Mouse (Mus musculus) thymus, postnatal 36 days (tissue): ENCODE results near the gene Rps11.

Experiments
- DNase-seq, 2 experiments: peaks; one replicate each; pipeline ENCODE4 v3.0.0; 2022; ENCODE audit warnings: mixed read lengths in 2 of 2

Gene Rps11

DNA sequence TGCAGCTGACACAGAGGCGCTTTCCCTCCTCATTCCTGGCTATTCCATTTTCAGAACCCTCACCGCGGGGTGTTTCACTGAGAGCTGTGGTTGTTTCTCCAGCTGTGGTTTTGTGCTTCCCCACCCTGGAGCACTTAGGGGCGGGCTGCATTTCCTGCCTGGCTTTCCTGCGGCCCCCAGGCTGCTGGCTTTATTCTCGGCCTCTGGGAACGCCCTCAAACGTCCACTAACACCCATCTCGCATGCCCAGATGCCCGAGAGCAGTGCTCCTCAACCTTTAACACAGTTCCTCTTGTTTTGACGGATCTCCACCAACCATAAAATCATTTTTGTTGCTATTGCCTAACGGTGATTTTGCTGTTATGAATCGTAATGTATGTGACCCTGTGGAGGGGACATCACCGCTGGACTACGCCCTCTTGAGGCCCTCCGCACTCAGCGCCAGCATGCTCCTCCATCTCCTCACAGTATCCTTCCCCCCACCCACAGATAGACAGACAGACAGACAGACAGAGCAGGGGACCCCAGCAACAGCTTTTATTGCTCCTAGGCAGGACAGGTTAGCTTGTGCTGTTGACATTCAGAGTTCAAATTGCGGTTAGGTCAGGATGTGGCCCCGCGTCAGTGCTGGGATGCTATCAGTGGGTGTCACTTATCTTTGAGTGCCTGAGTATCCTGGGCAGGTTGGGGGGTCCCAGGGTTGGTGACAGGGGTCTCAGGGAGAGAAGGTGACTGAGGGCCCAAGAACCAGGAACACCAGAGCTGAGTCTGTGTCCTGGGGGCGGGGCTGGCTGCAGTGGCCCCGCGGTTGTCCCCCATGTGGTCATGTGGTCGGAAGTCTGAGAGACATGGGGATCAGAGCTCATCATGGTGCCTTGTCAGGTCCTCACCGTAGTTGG is 41.6 kb downstream of the Rps11 start:
- peak; percentile 46 to 53 for DNase-seq

DNA sequence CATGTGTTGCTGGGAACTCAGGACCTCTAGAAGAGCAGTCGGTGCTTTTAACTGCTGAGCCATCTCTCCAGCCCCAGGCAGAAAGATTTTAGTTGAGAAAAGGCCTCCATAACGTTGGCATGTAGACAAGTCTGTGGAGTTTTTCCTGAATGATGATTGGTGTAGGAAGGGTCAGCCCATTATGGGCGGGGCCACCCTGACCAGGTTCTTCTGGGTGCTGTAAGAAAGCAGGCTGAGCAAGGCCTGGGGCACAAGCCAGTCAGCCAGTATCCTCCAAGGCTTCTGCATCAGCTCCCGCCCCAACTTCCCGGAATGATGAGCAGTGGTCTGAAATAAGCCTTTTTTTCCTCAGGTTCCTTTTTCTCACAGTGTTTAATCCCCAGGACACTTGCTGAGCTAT is 43.2 kb downstream of the Rps11 start:
- no peak for DNase-seq

DNA sequence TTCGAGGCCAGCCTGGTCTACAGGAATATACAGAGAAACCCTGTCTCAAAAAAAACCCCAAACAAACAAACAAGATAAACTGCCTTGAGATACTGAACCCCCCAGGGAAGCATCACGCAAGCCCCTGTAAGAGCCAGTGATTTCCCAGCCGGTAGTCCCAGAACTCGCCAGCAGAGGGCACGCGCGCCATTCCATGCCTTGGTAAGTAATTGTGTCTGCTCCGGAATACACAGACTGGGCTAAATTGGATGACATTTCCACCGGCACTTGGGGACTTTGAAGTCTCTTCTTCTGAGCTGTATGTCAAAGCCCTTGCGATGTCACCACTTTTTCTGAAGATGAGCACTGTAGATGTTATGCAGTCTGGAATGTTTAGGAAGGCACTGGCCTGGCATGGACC is 44.4 kb downstream of the Rps11 start:
- DNase-seq = peak; percentile 88 to 94

DNA sequence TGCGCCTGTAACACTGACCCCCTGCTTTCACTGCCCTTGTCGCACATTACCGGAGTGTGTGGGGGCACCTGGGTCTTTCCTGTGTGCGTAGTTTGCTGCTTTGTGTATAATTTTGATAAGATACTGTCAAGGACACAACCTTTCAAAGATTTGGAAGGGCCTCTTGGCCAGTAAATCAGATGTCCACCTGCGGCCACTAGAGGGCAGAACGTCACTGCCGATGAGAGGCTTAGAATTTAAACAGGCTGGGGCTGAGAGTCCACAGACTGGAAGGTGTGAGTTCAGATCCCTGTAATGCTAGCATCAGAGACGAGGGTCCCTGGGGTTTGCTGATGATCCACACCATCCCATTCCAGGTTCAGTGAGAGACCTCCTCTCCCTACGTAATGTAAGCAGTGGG is 45.7 kb downstream of the Rps11 start:
- DNase-seq = peak; percentile 70 to 74

DNA sequence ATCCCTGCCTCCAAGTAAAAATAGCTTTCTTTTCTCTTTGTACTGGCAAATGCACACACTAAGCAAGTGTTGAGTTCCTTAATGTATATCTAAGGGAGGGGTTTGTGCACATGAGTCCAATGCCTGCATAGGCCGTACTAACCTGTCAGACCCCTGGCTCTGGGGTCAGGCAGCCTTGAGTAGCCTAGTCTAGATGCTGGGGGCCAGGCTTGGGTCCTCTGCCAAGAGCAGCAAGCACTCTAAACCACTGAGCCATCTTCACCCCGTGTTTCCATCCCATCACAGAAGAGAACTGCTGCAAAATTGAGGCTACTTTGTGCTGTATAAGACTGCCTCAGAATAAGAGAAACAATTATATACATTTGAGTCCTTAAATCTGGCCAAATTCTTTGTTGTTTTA is 46.4 kb downstream of the Rps11 start:
- no peak for DNase-seq

- no peak for DNase-seq
These were observed 46.9 kb downstream of the Rps11 start for GRCm38 (mm10) chr7:45077322-45077721.

GRCm38 (mm10) chr7:45076501-45076900 is 47.7 kb downstream of the Rps11 start:
- no peak for DNase-seq

GRCm38 (mm10) chr7:45075405-45075804 is 48.8 kb downstream of the Rps11 start:
- no peak for DNase-seq

GRCm38 (mm10) chr7:45073949-45074348 is 50.3 kb downstream of the Rps11 start:
- DNase-seq = no peak

GRCm38 (mm10) chr7:45073171-45073707 is 51.0 kb downstream of the Rps11 start:
- DNase-seq = no peak
